Mouse (Mus musculus): ENCODE results near the gene Pde4d.

Gene Pde4d

GRCm38 (mm10) chr13:109651790-109652605 lies 1202.2 kb downstream of the Pde4d start:
- no peak for DNase-seq (ENCODE audit: low spot score in 2 of 2)

DNA sequence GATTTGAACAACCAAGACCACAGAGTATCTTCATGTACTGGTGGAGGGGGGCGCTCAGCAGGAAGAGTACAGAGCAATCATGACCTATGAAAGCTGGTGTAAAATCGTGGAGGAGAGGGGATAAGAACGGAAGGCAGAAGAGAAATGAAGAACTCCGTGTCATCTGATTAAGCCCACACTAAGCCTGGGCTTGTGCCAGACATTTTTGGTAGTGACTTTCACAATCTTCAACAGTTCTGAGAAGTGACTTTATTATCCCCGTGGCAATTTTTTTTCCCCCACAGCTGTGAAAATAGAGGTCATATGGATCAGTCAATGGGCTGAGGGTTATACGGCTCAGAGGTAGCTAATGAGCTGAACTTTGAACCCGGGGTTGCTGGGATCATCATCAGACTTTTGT lies 1202.9 kb downstream of the Pde4d start:
- no peak for DNase-seq (ENCODE audit: low spot score in 2 of 2)

DNA sequence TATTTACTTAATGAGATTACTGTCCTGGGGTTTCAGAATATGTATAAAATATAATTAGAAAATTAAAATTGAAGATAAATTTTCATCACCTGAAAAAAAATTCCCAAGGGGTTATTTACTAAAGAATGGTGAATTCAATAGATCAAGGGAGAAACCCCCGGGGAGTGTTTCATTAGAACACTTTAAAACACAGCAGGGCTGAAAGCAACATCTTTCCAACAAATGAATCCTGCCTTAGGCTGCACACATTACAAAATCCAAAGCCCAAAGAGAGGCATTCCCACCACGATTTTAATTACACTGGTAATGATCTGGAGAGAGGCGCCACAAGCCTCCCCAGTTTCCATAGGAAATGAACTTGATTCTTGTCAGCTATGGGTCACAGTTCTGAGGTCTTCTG lies 1205.6 kb downstream of the Pde4d start:
- DNase-seq (ENCODE audit: low spot score in 2 of 2) = no peak

DNA sequence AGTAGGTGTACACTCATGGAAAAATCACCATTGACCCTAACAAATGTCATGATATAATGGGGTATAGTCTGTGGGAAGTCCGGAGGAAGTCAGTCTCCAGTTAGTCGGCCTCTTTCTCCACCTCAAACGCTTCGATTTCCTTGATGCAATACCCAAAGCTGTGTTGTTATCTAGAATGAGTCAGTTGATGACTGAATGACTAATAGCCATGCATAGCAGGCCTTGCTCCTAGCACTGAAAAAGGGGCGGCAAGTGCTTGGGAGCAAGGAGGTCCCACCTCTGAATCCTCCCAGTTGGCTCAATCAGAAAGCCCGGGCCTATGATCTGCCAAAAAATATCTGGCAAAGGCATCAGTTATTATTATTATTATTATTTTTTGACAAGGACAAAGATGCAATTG lies 1209.4 kb downstream of the Pde4d start:
- no peak for DNase-seq (ENCODE audit: low spot score in 2 of 2)

DNA sequence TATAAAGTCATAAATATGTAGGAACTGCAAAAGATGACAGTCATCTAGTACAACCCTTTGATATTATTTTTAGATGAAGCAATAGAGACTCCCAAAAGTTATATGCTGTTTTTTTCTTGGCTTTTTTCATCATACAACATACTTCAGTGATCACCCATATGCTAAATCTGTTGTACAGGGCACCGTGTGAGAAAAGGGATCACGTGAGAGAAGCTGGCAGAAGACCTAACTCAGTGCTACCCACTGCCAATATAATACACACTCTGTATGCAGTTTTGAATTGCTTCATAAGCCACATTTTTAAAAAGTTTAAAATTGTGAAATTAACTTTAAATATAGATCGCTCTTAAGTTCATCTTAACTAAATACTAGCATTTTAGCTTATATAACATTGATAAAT lies 1211.6 kb downstream of the Pde4d start:
- DNase-seq (ENCODE audit: low spot score in 2 of 2) = no peak

- DNase-seq (ENCODE audit: low spot score in 2 of 2) = no peak
Measured at GRCm38 (mm10) chr13:109662099-109662498, 1212.4 kb downstream of the Pde4d start.

GRCm38 (mm10) chr13:109662731-109663130 lies 1213.0 kb downstream of the Pde4d start:
- no peak for DNase-seq (ENCODE audit: low spot score in 2 of 2)

- DNase-seq (ENCODE audit: low spot score in 2 of 2) = no peak
Measured at GRCm38 (mm10) chr13:109664956-109665802, 1215.4 kb downstream of the Pde4d start.

DNA sequence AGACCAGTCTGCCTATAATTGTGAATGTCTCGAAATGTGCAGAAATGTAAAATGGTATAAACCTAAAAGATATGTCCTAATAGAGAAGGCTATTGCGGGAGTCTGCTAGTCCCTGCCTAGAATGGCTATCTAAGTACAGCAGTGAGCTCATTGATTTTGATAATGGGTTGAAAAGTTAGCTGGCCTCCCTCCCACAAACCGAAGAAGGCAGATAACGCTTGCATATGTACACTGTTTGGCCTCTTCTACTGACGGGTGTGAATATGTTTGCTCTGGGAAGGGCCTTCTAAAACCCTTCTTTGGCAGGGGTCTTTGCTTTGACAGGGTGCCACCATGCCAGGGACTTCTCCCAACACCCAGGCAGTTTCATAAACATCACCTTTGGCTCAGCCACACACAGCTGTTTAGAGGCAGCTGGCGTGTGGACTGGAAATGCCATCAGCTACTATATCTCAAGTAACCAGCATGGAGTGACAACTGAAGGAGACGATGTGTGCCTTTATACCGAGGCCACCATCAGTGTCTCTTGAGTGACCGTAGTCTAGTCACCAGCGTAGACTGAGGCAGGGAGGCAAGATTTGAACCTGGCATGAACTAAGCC lies 1216.2 kb downstream of the Pde4d start:
- no peak for DNase-seq (ENCODE audit: low spot score in 2 of 2)

DNA sequence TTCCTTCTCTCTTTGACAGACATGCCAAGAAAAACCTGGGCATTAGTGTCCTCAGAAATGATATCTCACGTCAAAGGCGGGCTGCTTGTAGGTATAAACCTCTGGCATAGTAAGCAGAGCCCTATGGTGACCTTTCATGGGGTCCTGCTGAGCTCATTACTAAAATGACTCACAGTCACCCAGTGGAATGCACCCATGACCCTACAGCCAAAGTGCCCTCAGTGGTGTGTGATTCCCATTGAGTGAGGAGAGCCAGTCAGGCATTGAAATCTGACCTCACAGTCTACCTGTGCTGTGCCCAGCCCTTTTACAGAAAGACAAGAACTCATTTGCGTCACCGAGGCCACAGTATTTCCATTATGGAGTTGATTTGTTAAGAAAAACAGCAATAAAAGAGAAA lies 1220.2 kb downstream of the Pde4d start:
- no peak for DNase-seq (ENCODE audit: low spot score in 2 of 2)

DNA sequence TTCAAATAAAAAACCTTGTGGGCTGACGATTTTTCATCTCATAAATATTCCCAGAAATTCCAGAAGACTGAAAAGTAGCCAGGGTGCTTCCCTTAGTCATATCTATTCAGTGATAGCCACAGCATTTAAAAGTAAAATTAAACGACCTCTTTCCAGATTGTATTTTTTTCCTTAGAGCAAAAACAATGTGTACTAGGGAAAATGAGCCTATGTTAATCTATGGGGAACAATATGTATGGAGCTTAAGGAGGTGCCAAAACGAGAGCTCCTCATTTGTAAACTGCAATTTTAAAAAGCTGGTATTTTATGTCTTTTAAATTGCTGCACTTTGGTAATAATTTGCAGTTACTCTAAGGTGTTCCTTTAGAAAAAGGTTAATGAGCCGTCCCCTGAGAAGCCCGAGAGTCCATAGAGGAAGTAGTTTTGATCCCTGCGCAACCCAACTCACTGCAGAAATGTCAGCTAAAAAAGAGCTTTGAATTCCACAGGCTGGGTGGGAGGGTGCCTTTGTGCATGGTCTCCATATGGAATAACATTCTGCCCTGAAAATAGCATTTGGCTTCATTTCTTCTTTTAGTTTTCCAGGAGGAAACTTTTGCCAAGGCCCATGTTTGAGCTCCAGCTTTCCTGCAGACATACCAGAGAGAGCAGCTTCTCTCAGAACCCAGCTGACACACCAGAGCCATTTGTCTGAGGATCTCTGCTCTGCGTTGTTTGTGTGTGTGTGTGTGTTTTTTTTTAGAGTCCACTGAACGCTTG lies 1222.0 kb downstream of the Pde4d start:
- DNase-seq (ENCODE audit: low spot score in 2 of 2) = peak; percentile 31 to 67

GRCm38 (mm10) chr13:109677047-109677446 lies 1227.3 kb downstream of the Pde4d start:
- DNase-seq (ENCODE audit: low spot score in 2 of 2) = no peak

DNA sequence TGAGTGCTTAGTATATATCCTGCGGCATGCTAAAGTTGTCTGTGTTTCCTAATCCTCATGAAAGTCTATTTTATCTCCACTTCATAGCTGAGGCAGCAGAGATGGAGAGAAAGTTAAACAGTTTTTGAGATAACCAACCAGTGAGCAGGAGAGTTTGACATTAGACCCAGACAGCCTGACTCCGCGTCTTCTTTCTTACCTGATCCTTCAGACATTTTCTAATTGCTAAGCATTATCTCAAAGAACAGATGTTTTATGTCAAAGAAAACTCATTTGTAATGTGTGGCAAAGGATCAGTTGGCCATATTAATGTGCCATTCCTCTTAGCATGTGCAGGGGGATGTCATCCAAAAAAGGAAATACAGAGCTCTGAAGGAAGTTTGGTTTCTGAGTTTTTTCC lies 1227.9 kb downstream of the Pde4d start:
- no peak for DNase-seq (ENCODE audit: low spot score in 2 of 2)

DNA sequence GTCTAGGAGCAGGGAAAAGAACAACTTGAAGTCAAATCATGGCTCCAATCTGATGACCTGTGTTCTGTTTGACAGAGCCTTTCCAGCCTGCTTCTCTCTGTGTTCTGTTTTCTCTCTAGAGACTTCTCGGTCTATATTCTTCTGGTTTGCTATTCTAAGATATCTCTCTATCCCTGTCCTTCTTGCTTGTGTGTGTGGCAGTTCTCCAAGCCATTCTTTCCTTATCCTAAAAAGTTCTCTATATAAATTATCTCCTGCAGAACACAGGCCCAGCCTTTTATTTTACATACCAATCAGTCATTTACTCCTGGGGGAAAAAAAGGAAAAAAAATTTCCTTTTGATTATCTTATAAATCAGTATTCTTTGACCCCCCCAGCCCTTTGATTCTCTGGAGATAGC lies 1229.2 kb downstream of the Pde4d start:
- DNase-seq (ENCODE audit: low spot score in 2 of 2) = no peak

GRCm38 (mm10) chr13:109680229-109680628 lies 1230.5 kb downstream of the Pde4d start:
- no peak for DNase-seq (ENCODE audit: low spot score in 2 of 2)

- no peak for DNase-seq (ENCODE audit: low spot score in 2 of 2)
Measured at GRCm38 (mm10) chr13:109681699-109682293, 1232.0 kb downstream of the Pde4d start.

GRCm38 (mm10) chr13:109683001-109683400 lies 1233.3 kb downstream of the Pde4d start:
- no peak for DNase-seq (ENCODE audit: low spot score in 2 of 2)

DNA sequence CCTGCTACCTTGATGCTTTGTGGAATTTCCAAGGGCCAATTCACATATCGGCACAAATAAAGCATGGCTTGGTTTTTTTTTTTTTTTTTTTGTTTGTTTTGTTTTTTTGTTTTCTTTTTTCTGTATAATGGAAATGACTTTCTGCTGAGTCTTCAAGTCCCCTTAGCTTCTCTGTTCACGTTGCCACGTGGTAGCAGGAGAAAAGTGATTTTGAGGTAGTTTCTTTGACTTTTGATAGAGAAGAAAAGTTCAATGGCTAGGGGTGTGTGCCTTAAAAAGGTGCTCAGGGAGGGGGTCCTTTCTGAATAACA lies 1235.2 kb downstream of the Pde4d start:
- DNase-seq (ENCODE audit: low spot score in 2 of 2) = no peak

DNA sequence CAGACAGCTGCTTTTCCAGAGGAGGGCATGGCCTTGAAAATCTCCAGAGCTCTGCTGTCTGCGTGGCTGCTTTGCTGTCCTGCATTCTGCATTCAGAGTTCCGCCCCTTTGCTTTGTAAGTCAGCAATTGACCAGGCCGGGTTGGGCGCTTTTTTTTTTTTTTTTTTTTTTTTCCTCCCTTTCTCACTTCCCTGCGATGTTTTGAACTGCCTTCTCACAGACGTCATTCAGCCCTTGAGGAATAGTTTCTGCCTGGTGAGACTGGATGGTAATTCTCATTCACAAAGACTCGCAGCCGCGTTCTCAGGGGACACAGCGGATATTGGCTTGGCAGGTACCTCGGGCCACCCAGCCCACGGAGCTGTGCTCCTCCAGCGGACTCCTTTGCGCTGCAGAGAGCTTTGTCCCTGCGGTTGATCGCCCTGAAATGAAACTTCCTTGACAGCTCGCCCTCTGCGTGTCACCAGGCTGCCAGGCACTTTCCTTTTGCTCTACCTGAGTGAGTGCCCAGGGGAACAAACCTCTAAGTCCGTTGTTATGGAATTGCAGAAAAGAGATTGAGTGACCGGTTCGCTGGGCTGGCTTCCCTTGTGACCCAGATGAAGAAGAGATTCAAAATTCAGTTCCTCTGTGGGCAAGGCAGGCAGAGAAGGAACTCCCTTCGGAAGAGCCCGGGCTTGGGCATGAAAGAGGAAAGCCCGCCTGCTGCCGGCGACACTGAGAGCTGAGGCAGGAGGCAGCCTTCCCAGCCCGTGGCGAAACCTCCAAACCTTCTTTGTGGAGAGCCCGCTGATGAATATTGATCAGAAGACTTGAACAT lies 1235.8 kb downstream of the Pde4d start:
- DNase-seq (ENCODE audit: low spot score in 2 of 2) = peak in 1 of 2 experiments; percentile 11

DNA sequence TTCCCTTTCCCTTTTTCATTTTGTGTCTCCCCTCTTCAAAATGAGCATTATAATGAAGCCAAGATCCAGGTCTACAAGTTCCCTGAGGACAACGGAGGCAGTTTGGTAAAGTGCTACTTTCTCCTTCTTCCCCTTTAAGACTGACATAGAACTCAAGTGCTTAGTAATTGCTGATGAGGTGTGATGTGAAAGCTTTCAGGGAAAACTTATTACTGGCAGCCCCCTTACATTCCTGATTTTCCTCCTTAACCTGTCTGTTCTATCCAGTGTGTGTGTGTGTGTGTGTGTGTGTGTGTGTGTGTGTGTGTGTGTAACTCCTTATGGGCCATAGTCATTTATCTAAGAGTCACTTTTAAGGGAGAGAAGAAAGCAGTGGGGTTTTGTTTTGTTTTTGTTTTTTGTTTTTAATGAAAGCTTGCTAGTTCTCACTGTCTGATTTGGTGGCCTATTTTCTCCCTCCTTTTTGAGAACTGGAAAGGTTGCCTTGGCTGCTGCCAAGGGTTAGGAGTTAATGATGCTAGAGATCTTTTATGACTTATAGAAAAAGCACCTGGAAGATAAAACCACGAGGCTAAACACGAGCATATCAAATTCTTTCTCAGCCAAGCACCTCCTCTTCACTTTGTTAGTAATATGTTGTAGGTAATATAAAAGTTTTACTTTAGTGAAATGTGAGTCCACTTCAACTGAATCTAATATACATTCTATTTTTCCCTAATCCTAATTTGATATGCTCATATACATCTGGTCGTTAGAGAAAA lies 1236.5 kb downstream of the Pde4d start:
- DNase-seq (ENCODE audit: low spot score in 2 of 2) = no peak

All from right cerebral cortex, postnatal 36 days (tissue).